Mouse (Mus musculus) thymus, postnatal 36 days (tissue): Measurements from ENCODE around the gene Gfer.
A peak's percentile ranks its signal among the peaks of the same experiment; 100 is the strongest.
"Not testable (repeated sequence)": the region's sequence is repeated elsewhere in the genome, so short reads cannot be mapped to it uniquely, and the experiment has no call there.

Experiments
- DNase-seq, 2 experiments: peaks; one replicate each; pipeline ENCODE4 v3.0.0; 2022; ENCODE audit warnings: mixed read lengths in 2 of 2

Gfer gene

DNA sequence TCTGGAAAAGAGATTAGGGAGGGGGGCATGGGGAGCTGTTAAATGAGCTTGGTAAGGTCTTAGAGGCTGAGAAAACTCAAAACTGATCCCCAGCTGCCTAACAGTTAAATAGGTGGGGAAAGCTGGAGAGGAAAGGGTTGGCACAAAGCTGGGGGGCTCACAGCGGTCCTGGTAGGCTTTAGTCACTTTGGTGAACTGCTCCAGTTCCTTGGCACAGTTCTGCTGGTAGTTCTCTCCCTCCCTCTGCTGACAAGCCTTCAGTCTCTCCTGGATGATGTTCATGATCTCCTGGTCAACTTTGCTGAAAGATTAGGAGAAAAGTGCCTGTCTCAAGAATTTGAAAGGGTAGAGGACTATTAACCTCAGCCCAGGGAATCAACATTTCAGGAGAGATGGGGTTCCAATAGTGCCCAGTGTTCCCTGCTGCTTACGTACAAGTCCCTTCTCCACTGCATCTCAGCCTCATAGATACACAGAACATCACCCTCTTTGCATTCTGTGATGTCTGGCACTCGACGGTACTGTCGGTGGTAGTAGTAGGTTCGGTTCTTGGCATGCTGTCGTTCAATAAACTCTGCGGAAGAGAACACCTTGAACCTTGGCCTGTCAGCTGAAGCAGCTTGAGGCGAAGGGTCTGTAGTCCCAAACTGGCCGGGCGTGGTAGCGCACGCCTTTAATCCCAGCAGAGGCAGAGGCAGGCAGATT, 26.4 kb upstream of the Gfer start:
- DNase-seq: no peak

DNA sequence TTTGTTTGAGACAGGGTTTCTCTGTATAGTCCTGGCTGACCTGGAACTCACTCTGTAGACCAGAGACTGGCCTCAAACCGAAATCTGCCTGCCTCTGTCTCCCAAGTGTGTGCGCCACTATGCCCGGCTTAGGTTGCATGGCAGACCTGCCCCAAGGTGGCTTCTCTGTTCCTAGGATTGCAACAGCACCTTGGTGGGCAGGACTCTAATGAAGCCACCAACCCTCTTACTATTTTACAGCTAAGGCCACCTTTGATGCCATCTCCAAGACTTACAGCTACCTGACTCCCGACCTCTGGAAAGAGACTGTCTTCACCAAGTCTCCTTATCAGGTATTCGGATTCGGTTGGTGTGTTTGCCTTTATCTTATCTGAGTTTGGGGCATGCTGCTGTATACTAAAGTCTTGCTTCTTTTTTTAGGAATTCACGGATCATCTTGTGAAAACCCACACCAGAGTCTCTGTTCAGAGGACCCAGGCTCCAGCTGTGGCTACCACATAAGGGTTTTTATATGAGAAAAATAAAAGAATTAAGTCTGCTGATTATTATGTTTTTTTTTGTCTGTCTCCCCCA, 25.5 kb upstream of the Gfer start:
- not testable (repeated sequence) for DNase-seq

DNA sequence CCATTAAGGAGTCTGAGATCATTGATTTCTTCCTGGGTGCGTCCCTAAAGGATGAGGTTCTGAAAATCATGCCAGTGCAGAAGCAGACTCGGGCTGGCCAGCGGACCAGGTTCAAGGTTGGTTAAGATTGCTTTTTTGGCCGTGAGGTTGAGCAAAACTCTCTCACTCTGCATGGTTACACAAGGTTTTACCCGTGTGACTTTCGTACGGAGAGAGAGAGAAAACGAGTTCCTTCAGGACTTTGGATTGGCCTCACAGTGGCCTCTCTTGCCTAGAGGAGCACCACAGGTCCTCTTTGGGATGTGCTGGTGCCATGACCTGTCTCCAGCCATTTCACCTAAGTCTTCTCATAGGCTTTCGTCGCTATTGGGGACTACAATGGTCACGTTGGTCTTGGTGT, 24.7 kb upstream of the Gfer start:
- DNase-seq: not testable (repeated sequence)

DNA sequence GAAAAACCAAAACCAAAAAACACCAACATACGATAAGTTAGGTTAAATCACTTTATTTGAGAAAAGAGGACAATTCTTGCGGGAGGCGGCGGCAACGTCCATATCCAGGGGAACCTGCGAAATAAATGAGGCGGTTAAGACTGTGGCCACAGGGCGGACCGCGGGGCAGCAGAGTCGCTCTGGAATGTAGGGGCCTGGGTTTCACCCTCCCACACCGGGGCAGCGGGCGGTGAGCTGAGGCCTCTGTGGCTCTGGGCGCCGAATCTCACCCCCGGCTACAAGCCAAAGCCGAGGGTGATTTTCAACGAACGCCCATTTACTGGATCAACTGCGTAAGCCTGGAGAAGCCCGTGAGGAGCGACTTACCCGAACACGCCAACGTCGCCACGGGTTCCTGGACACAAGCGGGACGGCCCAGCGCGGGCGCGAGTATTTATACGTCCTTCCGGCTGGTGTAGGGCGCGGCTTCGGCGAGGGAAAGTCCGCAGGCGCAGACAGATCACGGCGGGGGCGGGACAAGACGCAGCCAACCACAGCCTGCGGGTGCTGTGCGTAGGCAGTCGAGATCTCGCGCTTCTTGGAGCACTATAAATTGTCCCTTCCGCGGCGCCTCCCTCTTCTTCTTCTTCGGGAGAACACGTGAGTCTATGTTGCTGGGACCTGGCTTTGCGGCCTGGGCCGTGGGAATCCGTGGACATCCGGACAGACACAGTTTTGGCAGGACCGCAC, 23.7 kb upstream of the Gfer start:
- DNase-seq: peak; percentile 95 to 98

DNA sequence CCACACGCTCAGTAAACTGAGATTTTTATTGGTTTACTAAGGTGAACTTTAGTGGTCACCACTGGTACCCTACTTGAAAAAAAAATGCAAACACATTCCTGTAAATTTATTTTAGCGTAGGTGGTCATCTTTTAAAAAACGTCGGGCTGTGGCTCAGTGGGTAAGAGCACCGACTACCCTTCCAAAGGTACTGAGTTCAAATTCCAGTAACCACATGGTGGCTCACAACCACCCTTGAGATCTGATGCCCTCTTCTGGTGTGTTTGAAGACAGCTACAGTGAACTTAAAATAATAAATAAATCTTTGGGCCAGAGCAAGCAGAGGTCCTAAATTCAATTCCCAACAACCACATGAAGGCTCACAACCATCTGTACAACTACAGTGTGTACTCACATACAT, 23.0 kb upstream of the Gfer start:
- not testable (repeated sequence) for DNase-seq

DNA sequence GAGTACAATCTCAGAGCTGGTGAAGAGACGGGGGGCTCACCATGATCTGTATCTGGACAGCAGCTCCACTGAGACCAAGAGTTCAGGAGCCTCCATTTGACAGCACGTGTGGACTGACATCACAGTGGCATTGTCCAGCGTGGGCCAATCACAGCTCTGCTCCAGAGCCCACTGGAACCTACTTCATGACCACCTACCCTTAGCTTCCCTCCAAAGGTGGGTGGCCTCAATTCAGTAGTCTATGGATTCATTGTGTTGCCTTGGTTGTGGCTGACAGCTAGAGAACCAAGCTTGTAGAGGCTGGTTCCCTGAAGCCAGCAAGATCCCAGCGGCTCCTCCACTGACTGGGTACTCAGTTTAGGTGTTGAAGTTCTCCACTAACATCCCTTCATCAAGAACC, 22.0 kb upstream of the Gfer start, which contains the start of the genes Rnf151 and Rps2:
TSS of gene Rnf151 (minus strand) at position 121 of the 400 bp plus-strand sequence.
TSS of gene Rps2 (plus strand) at position 174 of the 400 bp plus-strand sequence.
- no peak for DNase-seq

DNA sequence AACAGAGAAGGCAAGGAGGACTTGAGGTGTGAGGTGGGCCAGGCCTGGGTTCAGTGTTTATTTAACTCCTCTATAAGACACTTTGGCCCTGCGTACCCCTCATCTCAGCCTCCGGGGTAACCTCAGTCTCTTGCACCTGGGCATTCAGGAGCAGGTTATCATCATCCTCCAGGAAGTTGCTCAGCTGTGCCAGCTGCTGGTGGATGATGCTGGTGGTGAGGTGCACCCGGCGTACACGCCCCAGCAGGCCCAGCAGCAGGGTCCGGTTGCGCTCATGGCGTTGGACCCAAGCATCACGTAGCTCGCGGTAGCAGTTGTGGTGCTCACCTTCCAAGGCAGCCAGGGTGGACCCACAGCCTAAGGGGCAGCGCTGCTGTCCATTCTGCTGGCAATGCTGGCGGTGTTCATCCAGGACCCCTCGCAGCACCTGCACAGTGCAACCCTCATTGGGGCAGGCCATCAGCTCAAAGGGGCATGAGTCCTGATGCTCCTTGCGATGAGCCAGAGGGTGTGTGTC, 20.3 kb upstream of the Gfer start:
- DNase-seq: no peak

DNA sequence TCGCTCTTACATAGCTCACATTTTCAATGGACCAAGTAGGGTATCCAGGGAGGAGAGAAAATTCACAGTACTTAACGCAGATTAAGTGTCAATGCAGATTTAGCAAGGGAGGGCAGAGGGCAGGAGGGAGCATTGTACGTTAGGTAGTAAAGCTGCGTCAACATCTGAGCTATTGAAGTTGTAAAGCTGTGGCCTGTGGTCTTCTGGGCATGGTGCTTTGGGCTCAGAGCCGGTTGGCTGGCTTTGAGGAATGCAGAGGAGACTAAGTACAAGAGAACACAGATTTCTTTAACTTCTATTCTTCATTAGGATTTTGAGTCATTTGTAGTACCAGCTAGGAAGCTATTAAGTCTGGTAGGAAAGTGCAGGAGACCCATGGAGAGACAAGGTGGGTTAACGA, 19.6 kb upstream of the Gfer start:
- DNase-seq: no peak

DNA sequence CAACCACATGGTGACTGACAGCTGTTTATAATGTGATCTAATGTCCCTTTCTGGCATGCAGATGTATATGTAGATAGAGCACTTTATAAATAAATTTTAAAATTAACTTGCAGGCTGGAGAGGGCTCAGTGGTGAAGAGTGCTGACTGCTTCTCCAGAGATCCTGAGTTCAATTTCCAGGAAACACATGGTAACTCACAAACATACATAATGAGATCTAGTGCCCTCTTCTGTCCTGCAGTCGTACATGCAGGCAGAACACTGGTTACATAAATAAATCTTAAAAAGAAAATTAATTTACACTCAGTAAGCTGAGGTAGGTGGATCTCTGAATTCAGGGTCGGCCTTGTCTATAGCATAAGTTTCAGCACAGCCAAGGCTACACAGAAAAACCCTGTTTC, 12.7 kb upstream of the Gfer start:
- no peak for DNase-seq

DNA sequence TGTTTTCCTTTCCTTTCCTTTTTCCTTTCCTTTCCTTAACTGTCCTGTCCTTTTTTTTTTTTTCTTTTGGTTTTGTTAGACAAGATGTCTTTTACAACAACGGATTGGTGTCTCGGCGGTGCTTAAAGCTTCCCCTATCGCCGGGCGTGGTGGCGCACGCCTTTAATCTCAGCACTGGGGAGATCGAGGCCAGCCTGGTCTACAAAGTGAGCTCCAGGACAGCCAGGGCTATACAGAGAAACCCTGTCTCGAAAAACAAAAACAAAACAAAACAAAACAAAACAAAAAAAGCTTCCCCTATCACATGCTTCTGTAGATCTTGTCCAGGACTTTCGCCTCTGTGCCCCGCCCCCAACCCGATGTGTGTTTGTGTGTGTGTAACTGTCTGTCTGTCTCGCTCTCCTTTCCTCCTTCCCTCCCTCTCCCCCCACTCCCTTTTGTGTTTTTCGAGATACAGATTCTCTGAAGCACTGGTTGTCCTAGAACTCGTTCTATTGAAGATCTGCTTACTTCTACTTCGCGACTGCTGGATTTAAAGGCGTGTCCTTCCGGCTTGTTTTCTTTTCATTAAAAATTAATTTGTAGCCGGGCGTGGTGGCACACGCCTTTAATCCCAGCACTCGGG, 12.0 kb upstream of the Gfer start:
- DNase-seq: no peak

DNA sequence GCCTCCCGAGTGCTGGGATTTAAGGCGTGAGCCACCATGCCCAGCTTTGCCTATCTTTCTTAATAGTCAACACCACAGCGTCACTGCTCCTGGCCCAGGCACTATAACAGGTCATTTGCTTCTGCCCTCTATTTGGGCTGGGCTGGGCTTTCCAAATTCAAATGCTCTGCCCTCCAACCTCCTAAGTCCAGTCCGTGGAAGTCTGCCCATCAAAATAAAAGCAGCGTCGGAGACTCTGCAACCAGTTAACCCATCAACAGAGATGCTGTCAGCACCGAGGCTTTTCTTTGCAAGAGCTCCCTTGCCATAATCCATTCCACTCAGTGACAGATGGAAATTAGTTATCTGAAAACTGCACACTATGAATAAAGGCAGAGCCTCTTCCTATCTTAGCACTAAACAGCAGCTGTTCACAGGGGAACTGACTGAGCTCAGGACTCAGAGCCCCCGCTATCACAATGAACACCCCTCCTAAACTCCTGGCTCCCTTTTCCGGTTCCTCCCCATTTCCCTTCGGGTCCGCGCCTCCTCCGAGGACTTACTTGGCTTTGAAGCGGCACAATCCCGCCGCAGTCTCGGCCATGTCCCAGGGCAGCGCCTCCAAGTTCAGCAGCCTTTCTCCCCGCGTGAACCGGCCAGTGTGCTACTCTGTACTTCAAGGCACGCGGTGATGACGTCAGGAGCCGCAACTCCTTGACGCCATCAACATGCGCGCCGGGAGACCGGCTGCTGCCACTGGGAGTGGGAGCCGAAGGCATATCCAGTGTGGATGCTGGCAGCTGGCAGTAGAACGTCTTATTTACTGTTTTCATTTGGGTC, 11.2 kb upstream of the Gfer start, which contains the start of gene Tbl3:
TSS of gene Tbl3 (minus strand) at position 679 of the 819 bp plus-strand sequence.
- peak; percentile 89 for DNase-seq

DNA sequence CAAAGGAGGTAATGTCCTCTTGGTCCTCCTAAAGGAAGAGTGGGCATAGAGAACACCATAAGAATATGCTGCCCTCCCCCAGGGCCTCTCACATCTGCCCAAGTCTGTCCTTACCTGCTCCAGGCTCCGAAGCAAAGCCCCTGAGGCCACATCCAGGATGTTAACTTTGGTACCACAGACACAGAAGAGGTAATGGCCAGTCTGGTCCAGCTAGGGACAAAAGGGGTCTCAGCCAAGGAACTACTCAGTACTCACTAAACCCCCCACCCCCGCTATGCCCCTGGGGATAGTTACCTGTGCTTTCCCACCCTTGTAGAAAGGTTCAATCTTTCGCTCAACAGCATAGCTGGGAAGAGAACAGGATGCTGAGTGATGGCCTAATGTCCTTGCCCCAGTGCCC, 9.9 kb upstream of the Gfer start:
- no peak for DNase-seq

DNA sequence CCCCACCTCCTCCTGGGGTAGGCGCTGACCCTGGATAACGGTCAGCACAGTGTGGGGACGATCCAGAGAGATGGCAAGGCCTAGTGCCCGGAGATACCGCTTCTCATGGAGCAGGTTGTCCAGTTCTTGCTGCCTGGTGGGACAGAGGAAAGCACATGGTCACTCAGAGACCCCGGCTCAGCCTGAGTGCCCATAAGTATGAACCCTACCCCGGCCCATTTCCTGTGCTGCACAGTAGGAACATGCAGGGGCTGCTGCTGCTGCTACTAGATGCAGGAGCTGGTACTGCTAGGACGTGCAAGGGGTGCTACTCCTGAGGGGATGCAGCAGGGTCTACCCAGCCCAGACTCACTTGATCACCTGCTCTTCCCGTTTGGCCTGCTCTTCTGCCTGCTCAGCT, 5.3 kb upstream of the Gfer start:
- no peak for DNase-seq

DNA sequence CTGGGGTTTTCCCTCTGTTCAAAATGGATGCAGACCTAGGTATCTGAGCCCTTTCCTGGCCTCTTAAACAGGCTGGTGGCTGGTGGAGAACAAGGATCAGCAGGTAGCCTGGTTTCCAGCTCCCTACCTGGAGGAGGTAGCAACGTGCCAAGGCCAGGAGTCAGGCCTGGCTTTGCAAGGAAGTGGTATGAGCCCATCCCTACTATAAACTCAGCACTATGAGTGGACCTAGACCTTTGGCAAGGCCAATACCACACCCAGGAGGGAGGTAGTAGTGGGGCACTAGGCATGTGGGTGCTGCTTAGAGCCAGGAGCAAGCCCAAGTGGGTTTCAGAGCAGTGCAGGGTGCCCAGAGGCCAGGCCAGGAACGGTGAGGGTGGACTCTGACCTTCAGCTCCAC, 3.5 kb upstream of the Gfer start:
- DNase-seq: no peak

DNA sequence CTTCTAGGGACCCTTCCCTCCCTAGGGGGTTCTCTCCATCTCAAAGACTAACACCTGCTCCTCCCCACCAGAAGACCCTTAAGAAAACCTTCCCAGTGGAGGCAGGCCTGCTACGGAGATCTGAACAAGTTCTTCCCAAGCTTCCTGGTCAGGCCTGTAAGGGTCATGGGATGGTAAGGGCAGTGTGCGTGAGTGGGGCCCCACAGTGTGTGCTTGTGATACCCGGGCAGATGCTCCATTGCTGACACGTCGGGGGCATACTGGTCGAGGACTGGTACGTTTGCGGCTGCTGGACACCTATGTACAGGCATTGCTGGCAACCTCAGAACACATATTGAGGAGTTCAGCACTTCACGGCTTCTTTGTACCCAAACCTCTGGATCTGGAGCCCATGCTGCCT, 2.8 kb upstream of the Gfer start:
- DNase-seq: no peak

DNA sequence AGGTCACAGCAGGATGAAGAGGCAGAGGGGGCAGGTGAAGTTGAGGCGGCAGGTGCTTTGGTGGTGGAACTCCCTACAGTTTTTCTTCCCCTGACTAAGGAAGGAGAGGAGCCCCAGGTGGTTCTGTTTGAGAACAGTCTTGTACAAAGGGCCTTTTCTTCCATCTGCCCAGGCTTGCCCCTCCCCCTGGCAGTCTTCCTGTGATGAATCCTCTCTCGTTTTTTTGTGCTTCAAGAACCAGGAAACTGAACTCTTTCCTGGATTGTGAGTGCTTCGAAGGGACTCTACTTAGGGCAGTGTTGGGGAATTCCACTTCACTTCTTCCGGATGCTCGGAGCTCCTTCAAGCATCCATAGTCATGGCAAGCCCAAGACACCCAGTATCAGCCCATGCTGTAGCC, 2.0 kb upstream of the Gfer start:
- DNase-seq: peak in 1 of 2 experiments; percentile 43

DNA sequence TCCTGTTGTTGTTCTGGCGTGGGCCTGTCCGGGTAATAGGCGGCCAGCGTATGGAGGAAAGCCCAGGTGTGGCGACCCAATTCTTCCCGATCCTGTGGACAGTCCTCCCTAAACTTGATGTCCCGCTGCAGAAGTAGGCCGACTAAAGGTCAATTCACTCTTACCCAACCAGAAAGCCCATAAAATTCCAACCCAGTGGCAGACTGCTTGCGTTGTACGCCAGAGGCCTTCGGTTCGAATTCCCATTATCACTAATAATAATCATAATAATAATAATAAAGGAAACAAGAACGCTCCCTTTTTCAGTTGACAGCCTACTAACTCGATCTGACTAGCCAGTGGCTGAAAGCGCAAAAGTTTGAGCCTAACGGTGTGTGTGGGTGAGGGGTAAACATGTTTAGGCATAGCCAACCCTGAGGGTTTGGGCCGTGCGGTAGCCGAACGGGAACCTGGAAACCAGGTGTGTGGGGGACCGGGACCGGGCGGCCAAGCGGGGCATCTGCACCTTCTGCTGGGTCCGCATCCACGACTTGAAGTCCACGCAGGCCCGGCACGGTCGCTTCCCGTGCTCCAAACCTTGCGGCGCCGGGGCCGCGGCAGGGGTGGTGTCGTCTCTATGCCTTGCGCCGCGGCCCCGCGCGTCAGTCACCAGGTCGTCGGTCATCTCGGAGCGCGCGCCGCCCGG, 488 bp downstream of the Gfer start:
- DNase-seq: no peak

DNA sequence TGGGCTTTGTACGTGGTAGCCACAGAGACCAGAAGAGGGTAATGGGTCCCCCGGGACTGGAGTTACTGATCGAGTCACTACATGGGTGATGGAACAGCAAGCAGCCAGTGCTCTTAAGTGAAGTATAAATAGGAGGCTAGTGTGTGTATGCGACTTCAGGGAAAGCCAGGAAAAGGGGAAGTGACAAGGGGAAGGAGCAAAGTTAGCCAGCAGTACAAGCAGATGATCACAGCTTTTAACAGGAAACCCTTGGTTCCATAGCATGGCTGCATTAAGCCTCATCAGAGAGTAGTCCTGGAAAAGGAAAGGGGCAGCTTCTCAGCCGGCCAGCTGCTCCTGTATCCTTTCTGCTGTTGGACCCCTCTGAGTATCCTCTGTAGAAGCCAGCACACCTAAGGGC, 3.6 kb downstream of the Gfer start:
- no peak for DNase-seq

DNA sequence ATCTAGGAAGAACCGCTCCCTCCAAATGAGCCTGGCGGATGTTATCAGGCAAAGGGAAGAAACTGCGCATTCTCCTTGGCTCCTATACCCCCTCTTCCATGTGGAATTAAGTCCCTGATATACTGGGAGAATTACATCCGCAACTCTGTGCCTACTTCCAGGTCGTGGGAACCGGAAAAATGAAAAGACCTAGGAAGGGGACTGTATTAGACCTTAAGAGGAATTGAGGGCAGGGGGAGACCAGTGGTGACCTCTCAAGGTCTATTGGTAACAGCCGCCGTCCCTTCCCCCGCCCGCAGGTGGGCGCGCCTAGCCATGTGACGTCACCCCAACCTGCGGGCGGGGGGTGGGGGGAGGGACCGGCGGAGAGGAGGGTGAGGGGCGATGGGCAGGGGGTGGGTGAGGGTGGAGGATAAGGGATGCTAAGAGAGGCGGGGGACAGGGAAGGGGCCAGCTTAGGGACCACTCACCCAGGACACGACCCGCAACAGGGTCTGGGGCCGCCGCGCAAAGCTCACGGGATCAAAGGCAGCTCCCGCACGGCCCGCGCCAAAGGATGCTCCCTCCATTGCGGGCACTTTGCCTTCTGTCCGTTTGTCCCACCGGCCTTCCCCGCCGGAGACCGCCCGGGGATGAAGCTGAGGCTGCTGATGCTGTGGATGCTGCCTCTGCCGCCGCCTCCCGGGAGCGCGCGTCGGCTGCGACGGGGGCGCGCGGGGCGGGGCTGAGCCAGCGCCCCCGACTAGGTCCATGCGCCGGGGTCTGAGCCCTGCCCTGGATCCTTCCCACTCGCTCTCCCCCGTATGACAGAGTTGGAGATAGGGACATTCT, 6.5 kb downstream of the Gfer start, which contains the start of gene Syngr3:
TSS of gene Syngr3 (minus strand) at position 705 of the 831 bp plus-strand sequence.
- DNase-seq: no peak

DNA sequence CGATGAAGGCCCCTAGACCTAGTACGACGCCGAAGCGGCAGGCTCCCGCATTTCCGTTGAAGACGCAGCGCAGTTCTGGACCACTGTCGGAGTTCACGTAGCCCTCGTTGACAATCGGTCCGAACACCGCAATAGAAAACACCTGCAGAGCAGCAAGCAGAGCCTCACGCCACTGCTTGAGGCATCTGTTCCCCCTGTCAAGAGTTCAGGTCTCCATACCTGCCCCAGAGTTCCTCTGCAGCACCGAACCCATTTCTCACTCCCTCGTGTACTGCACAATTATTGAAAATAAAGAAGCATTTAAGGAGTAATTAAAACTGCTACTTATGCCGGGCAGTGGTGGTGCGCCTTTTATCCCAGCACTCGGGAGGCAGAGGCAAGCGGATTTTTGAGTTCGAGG, 8.4 kb downstream of the Gfer start:
- no peak for DNase-seq

DNA sequence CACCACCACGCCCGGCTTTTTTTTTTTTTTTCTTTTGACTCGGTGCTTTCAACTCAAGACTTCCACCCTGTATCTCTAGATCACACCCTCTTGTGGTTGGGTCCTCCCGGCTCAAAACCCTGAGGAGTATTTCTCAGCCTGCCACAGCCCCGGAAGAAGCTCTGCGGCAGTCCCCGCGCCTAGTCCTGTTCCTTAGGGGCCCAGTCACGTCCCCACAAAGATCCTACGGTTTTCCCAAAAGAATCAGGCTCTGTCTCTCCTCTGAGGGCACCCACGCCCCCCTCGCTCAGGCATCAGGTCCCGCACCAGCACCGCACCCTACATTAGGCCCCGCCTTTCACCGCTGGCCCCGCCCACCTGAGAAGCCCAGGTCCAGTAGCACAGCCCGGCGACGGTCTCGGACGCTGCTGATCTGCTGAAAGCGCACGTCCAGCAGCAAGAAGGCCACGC, 8.8 kb downstream of the Gfer start:
- peak; percentile 63 to 73 for DNase-seq
